Mouse (Mus musculus): ENCODE measurements around the gene Clec18a. TPM values are rescaled to one million over a fixed set of nuclear protein-coding genes. Genes with fewer than 3 reads are reported as not detected.
"Not testable (repeated sequence)": the region's sequence is repeated elsewhere in the genome, so short reads cannot be mapped to it uniquely, and the experiment has no call there.

The Clec18a gene
- 1.2 and 2.2 TPM in 2 replicates for polyA plus RNA-seq (2016; fragmentation: Nextera tagmentation; extraction: Ambion mirVana)

- ATAC-seq (ENCODE audit: low FRiP score, low read depth); H3K4me1 ChIP-seq; H3K27me3 ChIP-seq (replicated peaks); H3K36me3 ChIP-seq; H3K9ac ChIP-seq; H3K4me3 ChIP-seq; H3K27ac ChIP-seq; H3K9me3 ChIP-seq; H3K4me2 ChIP-seq (replicated peaks): not testable (repeated sequence)
- 95% methylated on average over 5 of the region's 6 CpGs for WGBS
Measured at GRCm38 (mm10) chr8:111092326-111092725, at the start of gene Clec18a. Gene Clec18a (minus strand): TSS chr8:111092426.

GRCm38 (mm10) chr8:111130756-111131155, 38.5 kb upstream of the Clec18a start:
- no peaks in the 10 kb centered on the region for H3K4me1 ChIP-seq
- H3K4me3 ChIP-seq, result no peak overlapping the region
- H3K4me2 ChIP-seq (replicated peaks), result no peak overlapping the region
- no peak overlapping the region for H3K9ac ChIP-seq
- H3K27me3 ChIP-seq (replicated peaks), result no peaks in the 10 kb centered on the region
- ATAC-seq (ENCODE audit: low FRiP score, low read depth), result no peak
- no peak overlapping the region for H3K27ac ChIP-seq
- WGBS, result 90% methylated on average over 2 of the region's 2 CpGs
- H3K36me3 ChIP-seq, result peaks cover 59% of the 10 kb centered on the region
- H3K9me3 ChIP-seq, result no peaks in the 10 kb centered on the region

- Histone ChIP-seq H3K36me3 (peaks cover 82% of the 10 kb centered on the region), H3K27ac (no peak overlapping the region), H3K9me3 (no peaks in the 10 kb centered on the region), H3K4me3 (no peak overlapping the region), H3K4me2 (replicated peaks) (no peak overlapping the region), H3K4me1 (no peaks in the 10 kb centered on the region), H3K9ac (no peak overlapping the region), H3K27me3 (replicated peaks) (no peaks in the 10 kb centered on the region)
- WGBS, result 96% methylated on average over 3 of the region's 3 CpGs
- no peak for ATAC-seq (ENCODE audit: low FRiP score, low read depth)
Measured at GRCm38 (mm10) chr8:111119481-111119880, 27.3 kb upstream of the Clec18a start.

- WGBS, result 94% methylated on average over 5 of the region's 5 CpGs
- Histone ChIP-seq H3K4me2 (replicated peaks) (no peak overlapping the region), H3K4me1 (no peaks in the 10 kb centered on the region), H3K27me3 (replicated peaks) (no peaks in the 10 kb centered on the region), H3K9ac (no peak overlapping the region), H3K9me3 (no peaks in the 10 kb centered on the region), H3K36me3 (peaks cover 59% of the 10 kb centered on the region), H3K27ac (no peak overlapping the region), H3K4me3 (no peak overlapping the region)
- no peak for ATAC-seq (ENCODE audit: low FRiP score, low read depth)
Measured at GRCm38 (mm10) chr8:111114891-111115290, 22.7 kb upstream of the Clec18a start.

- not testable (repeated sequence) for H3K9me3 ChIP-seq; H3K27ac ChIP-seq; H3K4me1 ChIP-seq; H3K36me3 ChIP-seq; H3K27me3 ChIP-seq (replicated peaks)
- under 1% methylated on average over 52 of the region's 69 CpGs for WGBS
- Histone ChIP-seq H3K4me3 (peak overlapping the region; percentile 63), H3K9ac (peak overlapping the region; percentile 70), H3K4me2 (replicated peaks) (peak overlapping the region; percentile 83)
- peak; percentile 93 for ATAC-seq (ENCODE audit: low FRiP score, low read depth)
Measured at GRCm38 (mm10) chr8:111094719-111095302, 2.6 kb upstream of the Clec18a start.

GRCm38 (mm10) chr8:111093865-111094718, 1.9 kb upstream of the Clec18a start, which contains the start of gene Pdpr:
Gene Pdpr (plus strand): TSS chr8:111094630.
- peak; percentile 90 for ATAC-seq (ENCODE audit: low FRiP score, low read depth)
- Histone ChIP-seq H3K9me3 (no peaks in the 10 kb centered on the region), H3K4me1 (peaks cover 10% of the 10 kb centered on the region), H3K27me3 (replicated peaks) (no peaks in the 10 kb centered on the region), H3K27ac (no peak within 1 kb of the TSS; the same call in 1 of the 2 replicates), H3K4me3 (peak within 1 kb of the TSS; percentile 63), H3K4me2 (replicated peaks) (peak within 1 kb of the TSS; percentile 83), H3K9ac (peak within 1 kb of the TSS; percentile 70), H3K36me3 (no peaks in the 10 kb centered on the region)
- WGBS, result 5% methylated on average over 71 of the region's 72 CpGs

GRCm38 (mm10) chr8:111091706-111092105, 520 bp downstream of the Clec18a start:
- H3K27me3 ChIP-seq (replicated peaks), result no peaks in the 10 kb centered on the region
- ATAC-seq (ENCODE audit: low FRiP score, low read depth), result no peak
- peaks cover 10% of the 10 kb centered on the region for H3K4me1 ChIP-seq
- 87% methylated on average over 7 of the region's 7 CpGs for WGBS
- no peak overlapping the region for H3K27ac ChIP-seq
- H3K36me3 ChIP-seq, result no peaks in the 10 kb centered on the region
- H3K9ac ChIP-seq, result no peak overlapping the region
- no peaks in the 10 kb centered on the region for H3K9me3 ChIP-seq
- H3K4me3 ChIP-seq, result no peak overlapping the region
- no peak overlapping the region for H3K4me2 ChIP-seq (replicated peaks)

- WGBS, result 2% methylated on average over 2 of the region's 2 CpGs
Measured at GRCm38 (mm10) chr8:111090126-111090525, 2.1 kb downstream of the Clec18a start.

GRCm38 (mm10) chr8:111083936-111084335, 8.3 kb downstream of the Clec18a start:
- not testable (repeated sequence) for H3K4me1 ChIP-seq; H3K36me3 ChIP-seq; ATAC-seq (ENCODE audit: low FRiP score, low read depth); H3K27ac ChIP-seq; H3K4me2 ChIP-seq (replicated peaks); H3K27me3 ChIP-seq (replicated peaks); H3K4me3 ChIP-seq; H3K9me3 ChIP-seq; H3K9ac ChIP-seq
- WGBS, result 85% methylated on average over 5 of the region's 5 CpGs

More at GRCm38 (mm10) chr8:111090126-111090525, 2.1 kb downstream of the Clec18a start:
- Histone ChIP-seq H3K9me3 (no peaks in the 10 kb centered on the region), H3K4me3 (no peak overlapping the region), H3K9ac (no peak overlapping the region), H3K27me3 (replicated peaks) (no peaks in the 10 kb centered on the region), H3K36me3 (no peaks in the 10 kb centered on the region), H3K27ac (no peak overlapping the region), H3K4me2 (replicated peaks) (no peak overlapping the region), H3K4me1 (peaks cover 5% of the 10 kb centered on the region; the same call in 1 of the 2 replicates)
- ATAC-seq (ENCODE audit: low FRiP score, low read depth), result no peak

- Histone ChIP-seq H3K27me3 (replicated peaks) (no peaks in the 10 kb centered on the region; the same call in 1 of the 2 replicates), H3K9ac (no peak overlapping the region), H3K36me3 (no peaks in the 10 kb centered on the region), H3K9me3 (no peaks in the 10 kb centered on the region), H3K27ac (no peak overlapping the region), H3K4me1 (peaks cover 7% of the 10 kb centered on the region), H3K4me2 (replicated peaks) (no peak overlapping the region), H3K4me3 (no peak overlapping the region)
- ATAC-seq (ENCODE audit: low FRiP score, low read depth), result no peak
- WGBS, result 64% methylated on average over 12 of the region's 12 CpGs
Measured at GRCm38 (mm10) chr8:111081580-111082258, 10.5 kb downstream of the Clec18a start.

- H3K36me3 ChIP-seq, result no peaks in the 10 kb centered on the region
- no peak overlapping the region for H3K4me3 ChIP-seq
- no peaks in the 10 kb centered on the region for H3K9me3 ChIP-seq
- H3K4me1 ChIP-seq, result peaks cover 7% of the 10 kb centered on the region
- no peak for ATAC-seq (ENCODE audit: low FRiP score, low read depth)
- no peak overlapping the region for H3K9ac ChIP-seq
- H3K27ac ChIP-seq, result no peak overlapping the region
- no peaks in the 10 kb centered on the region; the same call in 1 of the 2 replicates for H3K27me3 ChIP-seq (replicated peaks)
- no peak overlapping the region for H3K4me2 ChIP-seq (replicated peaks)
- 35% methylated on average over 6 of the region's 6 CpGs for WGBS
Measured at GRCm38 (mm10) chr8:111079861-111080271, 12.4 kb downstream of the Clec18a start.

GRCm38 (mm10) chr8:111079461-111079860, 12.8 kb downstream of the Clec18a start:
- Histone ChIP-seq H3K4me3 (no peak overlapping the region), H3K9me3 (no peaks in the 10 kb centered on the region), H3K4me2 (replicated peaks) (no peak overlapping the region), H3K9ac (no peak overlapping the region), H3K27ac (no peak overlapping the region), H3K27me3 (replicated peaks) (no peaks in the 10 kb centered on the region; the same call in 1 of the 2 replicates), H3K36me3 (no peaks in the 10 kb centered on the region), H3K4me1 (peaks cover 7% of the 10 kb centered on the region)
- no peak for ATAC-seq (ENCODE audit: low FRiP score, low read depth)
- 71% methylated on average over 5 of the region's 5 CpGs for WGBS

Measured in neural tube, embryonic 12.5 days (tissue).